Mouse (Mus musculus) erythroblast, adult 5-6 weeks (primary cell): Measurements from ENCODE around the gene Slc4a11. TPM values are rescaled to one million over a fixed set of nuclear protein-coding genes. Genes with fewer than 3 reads are reported as not detected.
"Not testable (repeated sequence)": the region's sequence is repeated elsewhere in the genome, so short reads cannot be mapped to it uniquely, and the experiment has no call there.

ENCODE experiments used
- ATAC-seq: replicated peaks from 2 replicates; pipeline ENCODE4 v1.8.0; 2016; ENCODE audit warnings: moderate number of reproducible peaks, mild to moderate bottlenecking, moderate TSS enrichment, inconsistent platforms; ENCODE audit not compliant: poor library complexity, low FRiP score, severe bottlenecking
- total RNA-seq, 2 experiments: library from RNA; stranded (forward) in 1 of 2; stranded (reverse) in 1 of 2; fragments of 150-400 nt in 1 of 2; fragments of 200-764, 138-1000 nt in 1 of 2; gene quantifications; 2 replicates each; pipeline versions ENCODE4 v1.2.3 to v1.2.4; 2015 to 2017; ENCODE audit warnings: low replicate concordance in 2 of 2

Slc4a11 gene
- total RNA-seq, 2 experiments from 2014 or later = not detected

- ATAC-seq = no peak
Observed at GRCm38 (mm10) chr2:130685426-130685825, 11.9 kb downstream of the Slc4a11 start.

- no peak for ATAC-seq
Observed at GRCm38 (mm10) chr2:130681531-130681930, 15.8 kb downstream of the Slc4a11 start.

DNA sequence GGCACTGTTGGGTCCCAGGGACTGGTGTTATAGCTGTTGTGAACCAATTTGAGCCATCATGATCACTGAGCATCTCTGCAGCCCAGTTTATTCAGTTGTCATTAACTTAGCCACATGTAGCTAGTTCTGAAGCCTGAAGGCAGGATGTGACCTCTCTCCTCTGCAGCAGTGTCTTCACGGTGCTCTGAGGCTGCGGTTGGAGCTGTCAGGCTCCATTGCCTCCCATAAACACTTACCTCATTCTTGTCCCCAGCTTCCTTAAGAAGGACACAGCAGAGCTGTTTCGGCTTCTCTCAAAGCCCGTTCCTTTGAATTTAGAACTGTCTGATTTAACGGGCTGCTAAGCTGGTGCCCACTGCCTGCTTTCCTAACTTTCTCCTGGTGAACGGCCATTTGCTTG lies 17.4 kb downstream of the Slc4a11 start:
- ATAC-seq = no peak

DNA sequence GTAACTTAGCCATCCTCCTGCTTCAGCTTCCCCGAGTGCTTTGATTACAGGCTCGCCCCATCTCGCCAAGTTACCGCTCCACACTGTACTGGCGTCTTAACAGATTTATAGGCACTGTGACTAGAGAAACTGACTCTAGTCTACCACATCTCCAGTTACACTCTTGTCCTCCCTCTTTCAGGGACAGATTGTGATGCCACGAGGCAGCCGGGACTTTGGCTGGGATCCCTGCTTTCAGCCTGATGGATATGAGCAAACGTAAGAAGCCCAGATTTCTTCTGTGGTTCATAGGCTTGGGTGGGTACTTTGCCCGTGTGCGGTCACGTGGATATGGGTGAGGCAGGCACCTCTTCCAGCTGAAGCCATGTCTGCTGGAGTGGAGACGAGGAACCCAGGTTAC lies 18.2 kb downstream of the Slc4a11 start:
- ATAC-seq = no peak

DNA sequence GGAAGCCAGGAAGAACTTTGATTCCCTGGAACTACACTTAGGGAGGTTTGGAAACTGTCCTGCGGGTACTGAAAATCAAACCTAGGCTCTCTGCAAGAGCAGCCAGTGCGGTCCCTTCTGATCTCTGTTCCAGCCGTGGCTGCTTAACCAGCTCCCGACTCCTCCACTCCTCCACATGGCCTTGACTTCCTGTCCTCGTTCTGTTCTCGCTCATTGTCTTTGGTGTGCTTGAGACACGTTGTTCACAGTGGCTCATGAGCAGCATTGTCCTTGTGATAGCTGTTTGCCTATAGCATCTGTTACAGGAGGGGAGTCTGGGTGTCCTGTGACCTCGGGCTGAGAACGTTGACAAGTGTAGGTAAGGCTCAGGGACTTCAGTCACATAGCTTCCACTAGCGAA lies 20.1 kb downstream of the Slc4a11 start:
- ATAC-seq = no peak

DNA sequence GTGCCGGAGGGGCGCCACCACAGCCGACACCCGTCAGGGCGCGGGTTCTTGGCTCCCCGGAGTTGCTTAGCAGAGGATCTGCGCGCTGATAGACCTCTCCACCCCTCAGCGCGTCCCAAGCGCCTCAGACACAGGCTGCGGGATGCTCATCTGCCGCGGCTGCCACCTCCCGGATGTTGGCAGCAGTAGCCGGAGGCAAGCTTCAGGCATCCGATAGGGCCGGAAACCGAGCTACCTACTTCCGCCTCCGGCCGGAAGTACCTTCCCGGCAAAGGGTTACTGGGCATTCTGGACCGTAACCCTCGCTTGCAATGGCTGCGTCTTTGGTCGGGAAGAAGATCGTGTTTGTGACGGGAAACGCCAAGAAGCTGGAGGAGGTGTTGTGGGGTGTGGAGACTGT lies 29.8 kb downstream of the Slc4a11 start, which contains the start of gene Itpa:
TSS of gene Itpa (plus strand) at position 52 of the 400 bp plus-strand sequence.
- peak; percentile 85 for ATAC-seq

GRCm38 (mm10) chr2:130664102-130664701 lies 33.1 kb downstream of the Slc4a11 start, which contains the start of gene Ddrgk1:
Gene Ddrgk1, minus strand, starts transcription at chr2:130664659.
- peak; percentile 84 for ATAC-seq

DNA sequence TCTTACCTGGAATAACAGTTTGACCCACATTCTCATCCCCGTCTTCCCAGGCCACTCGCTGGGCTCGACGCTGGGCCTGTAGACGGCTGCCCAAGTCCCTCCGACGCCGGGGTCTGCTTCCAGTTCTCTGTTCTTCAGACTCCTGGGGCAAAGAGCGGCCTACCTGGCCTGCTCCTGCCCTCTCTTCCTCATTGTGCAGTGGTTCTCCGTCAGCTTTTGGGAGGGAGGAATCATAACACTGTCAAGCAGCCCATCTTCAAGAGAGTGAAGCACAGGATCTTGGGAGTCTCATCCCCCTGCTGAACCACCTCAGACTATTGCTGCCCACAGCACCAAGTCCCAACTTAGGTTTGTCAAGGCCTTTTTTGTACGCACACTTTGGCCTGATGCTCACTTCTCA lies 34.0 kb downstream of the Slc4a11 start:
- ATAC-seq = no peak

GRCm38 (mm10) chr2:130658530-130658929 lies 38.8 kb downstream of the Slc4a11 start:
- no peak for ATAC-seq

GRCm38 (mm10) chr2:130657541-130657940 lies 39.8 kb downstream of the Slc4a11 start:
- ATAC-seq = no peak

GRCm38 (mm10) chr2:130656536-130656935 lies 40.8 kb downstream of the Slc4a11 start:
- no peak for ATAC-seq

- peak; percentile 81 for ATAC-seq
Observed at GRCm38 (mm10) chr2:130655660-130656339, 41.5 kb downstream of the Slc4a11 start.

GRCm38 (mm10) chr2:130653760-130654159 lies 43.6 kb downstream of the Slc4a11 start:
- ATAC-seq = no peak

DNA sequence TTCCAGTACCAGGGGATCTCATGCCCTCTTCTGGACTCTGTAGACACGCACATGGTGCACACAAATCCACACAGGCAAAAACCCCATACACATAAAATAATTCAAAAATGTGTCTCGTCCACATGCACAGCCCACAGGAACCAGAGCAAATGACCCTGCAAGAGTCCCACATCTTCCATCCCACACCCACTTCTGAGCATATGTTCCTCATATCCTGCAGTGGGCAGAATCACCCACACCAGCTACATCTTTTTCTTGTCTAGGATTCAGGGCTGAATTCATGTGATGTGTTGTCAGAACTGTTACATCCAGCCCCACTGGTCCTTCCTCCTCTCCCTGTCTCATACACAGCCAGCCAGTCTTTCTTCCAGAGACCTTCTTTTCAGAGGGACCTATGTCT lies 44.0 kb downstream of the Slc4a11 start:
- ATAC-seq = no peak

DNA sequence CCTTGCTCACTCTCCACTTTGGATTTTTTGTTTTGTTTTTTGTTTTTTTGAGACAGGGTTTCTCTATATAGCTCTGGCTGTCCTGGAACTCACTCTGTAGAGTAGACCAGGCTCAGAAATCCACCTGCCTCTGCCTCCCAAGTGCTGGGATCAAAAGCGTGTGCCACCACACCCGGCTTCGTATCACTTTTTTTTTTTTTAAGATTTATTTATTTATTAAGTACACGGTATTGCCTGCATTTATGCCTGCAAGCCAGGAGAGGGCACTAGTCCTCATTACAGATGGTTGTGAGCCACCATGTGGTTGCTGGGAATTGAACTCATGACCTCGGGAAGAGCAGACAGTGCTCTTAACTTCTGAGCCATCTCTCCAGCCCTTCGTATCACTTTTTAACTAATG lies 48.3 kb downstream of the Slc4a11 start:
- ATAC-seq = not testable (repeated sequence)

DNA sequence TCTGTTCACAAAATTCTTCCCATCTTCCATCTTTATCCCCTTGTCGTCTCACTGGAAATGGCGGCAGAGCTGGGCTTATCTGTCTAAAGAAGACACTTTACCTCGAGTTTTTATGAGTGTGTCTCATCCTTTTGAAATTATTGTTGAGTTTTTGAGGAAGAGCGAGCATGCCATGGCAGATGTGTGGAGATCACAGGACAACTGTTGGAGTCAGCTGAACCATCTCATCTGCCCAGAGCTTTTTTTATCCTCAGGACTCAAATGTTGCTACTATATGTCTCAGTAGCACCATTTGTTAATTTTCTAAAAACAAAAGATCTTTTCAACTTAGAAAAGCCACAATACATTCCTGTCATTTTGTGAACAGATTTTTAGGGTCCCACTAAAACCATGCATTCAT lies 52.1 kb downstream of the Slc4a11 start:
- ATAC-seq = no peak

DNA sequence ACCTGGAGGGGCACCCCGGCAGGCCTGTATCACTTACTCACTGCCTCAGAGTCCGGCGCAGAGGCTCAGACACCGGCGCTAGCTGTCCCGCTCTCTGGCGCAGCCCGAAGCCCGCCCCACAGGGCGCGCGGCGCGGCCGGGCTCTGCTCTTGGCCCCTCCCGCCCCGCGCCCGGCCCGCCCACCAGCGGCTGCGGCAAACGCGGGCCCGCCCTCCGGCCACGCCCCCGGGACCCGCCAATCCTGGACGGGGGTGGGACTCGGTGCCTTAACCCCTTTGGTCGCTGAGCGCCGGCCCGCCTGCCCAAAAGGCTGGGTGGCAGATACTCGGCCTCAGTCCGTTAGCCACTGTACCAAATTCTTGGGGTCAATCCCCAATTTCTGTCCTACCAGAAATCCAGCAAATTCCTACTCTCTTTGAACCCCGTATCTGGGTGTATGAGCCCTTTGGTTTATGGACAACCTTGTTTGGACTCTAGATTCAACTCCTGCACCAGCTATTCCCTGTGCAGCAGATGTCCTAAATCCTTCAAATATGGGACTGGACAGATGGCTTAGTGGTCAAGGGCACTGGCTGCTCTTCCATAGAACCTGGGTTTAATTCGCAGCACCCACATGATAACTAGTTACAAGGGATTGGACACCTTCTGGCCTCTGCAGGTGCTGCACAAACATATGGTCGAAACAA lies 54.5 kb downstream of the Slc4a11 start, which contains the start of gene Lzts3:
TSS of gene Lzts3 (minus strand) at position 120 of the 686 bp plus-strand sequence.
- peak; percentile 95 for ATAC-seq

- ATAC-seq = no peak
Observed at GRCm38 (mm10) chr2:130642197-130642660, 55.1 kb downstream of the Slc4a11 start.

- ATAC-seq = no peak
Observed at GRCm38 (mm10) chr2:130641351-130642025, 55.8 kb downstream of the Slc4a11 start.

GRCm38 (mm10) chr2:130639276-130639675 lies 58.0 kb downstream of the Slc4a11 start:
- no peak for ATAC-seq
